Mouse (Mus musculus): ENCODE data around the gene Gxylt2.

GRCm38 (mm10) chr6:100831188-100831587 lies 126.7 kb downstream of the Gxylt2 start:
- TF ChIP-seq POLR2A (IDR thresholded peaks at IDR 0.05; ENCODE audit: low read depth, low read length) (no peak), CTCF (IDR thresholded peaks at IDR 0.05; ENCODE audit: extremely low read depth, insufficient read depth, insufficient read length, insufficient replicate concordance) (no peak)

All from spleen, adult 2 months (tissue).